Mouse (Mus musculus): ENCODE results near the gene Crybg1. TPM values are rescaled to one million over a fixed set of nuclear protein-coding genes. Genes with fewer than 3 reads are reported as not detected.

Crybg1 gene
- polyA plus RNA-seq, 1 experiment from 2014 or later = 0.14 TPM

- WGBS = 91% methylated on average over 6 of the region's 6 CpGs
- Histone ChIP-seq H3K4me3 (ENCODE audit: low read depth, low read length) (no peak overlapping the region), H3K4me2 (ENCODE audit: low read length) (no peak overlapping the region), H3K27me3 (ENCODE audit: control insufficient read depth, insufficient read depth, low read depth, low read length) (no peaks in the 10 kb centered on the region), H3K27ac (ENCODE audit: low read length) (no peak overlapping the region), H3K9me3 (replicated peaks; ENCODE audit: control insufficient read depth, low read length, poor library complexity, severe bottlenecking) (no peaks in the 10 kb centered on the region), H3K9ac (ENCODE audit: low read depth, low read length) (no peak overlapping the region), H3K36me3 (ENCODE audit: control insufficient read depth, insufficient read depth, low read length) (no peaks in the 10 kb centered on the region), H3K4me1 (ENCODE audit: control insufficient read depth, insufficient read depth, low read length) (no peaks in the 10 kb centered on the region)
- no peak for ATAC-seq
These were observed 82.7 kb downstream of the Crybg1 start for GRCm38 (mm10) chr10:44065848-44066360.

- Histone ChIP-seq H3K4me1 (ENCODE audit: control insufficient read depth, insufficient read depth, low read length) (no peaks in the 10 kb centered on the region), H3K9ac (ENCODE audit: low read depth, low read length) (no peak overlapping the region), H3K36me3 (ENCODE audit: control insufficient read depth, insufficient read depth, low read length) (no peaks in the 10 kb centered on the region), H3K27me3 (ENCODE audit: control insufficient read depth, insufficient read depth, low read depth, low read length) (no peaks in the 10 kb centered on the region), H3K27ac (ENCODE audit: low read length) (no peak overlapping the region), H3K9me3 (replicated peaks; ENCODE audit: control insufficient read depth, low read length, poor library complexity, severe bottlenecking) (no peaks in the 10 kb centered on the region), H3K4me3 (ENCODE audit: low read depth, low read length) (no peak overlapping the region), H3K4me2 (ENCODE audit: low read length) (no peak overlapping the region)
- 89% methylated on average over 4 of the region's 4 CpGs for WGBS
- ATAC-seq = no peak
These were observed 85.7 kb downstream of the Crybg1 start for GRCm38 (mm10) chr10:44062981-44063380.

GRCm38 (mm10) chr10:44050913-44051312, 97.7 kb downstream of the Crybg1 start:
- Histone ChIP-seq H3K4me1 (ENCODE audit: control insufficient read depth, insufficient read depth, low read length) (no peaks in the 10 kb centered on the region), H3K27me3 (ENCODE audit: control insufficient read depth, insufficient read depth, low read depth, low read length) (no peaks in the 10 kb centered on the region), H3K36me3 (ENCODE audit: control insufficient read depth, insufficient read depth, low read length) (no peaks in the 10 kb centered on the region), H3K9me3 (replicated peaks; ENCODE audit: control insufficient read depth, low read length, poor library complexity, severe bottlenecking) (no peaks in the 10 kb centered on the region), H3K4me3 (ENCODE audit: low read depth, low read length) (no peak overlapping the region), H3K9ac (ENCODE audit: low read depth, low read length) (no peak overlapping the region), H3K27ac (ENCODE audit: low read length) (no peak overlapping the region), H3K4me2 (ENCODE audit: low read length) (no peak overlapping the region)
- ATAC-seq = no peak
- WGBS = 77% methylated on average over 6 of the region's 6 CpGs

GRCm38 (mm10) chr10:44044727-44045126, 103.9 kb downstream of the Crybg1 start:
- Histone ChIP-seq H3K27me3 (ENCODE audit: control insufficient read depth, insufficient read depth, low read depth, low read length) (no peaks in the 10 kb centered on the region), H3K4me2 (ENCODE audit: low read length) (no peak overlapping the region), H3K4me3 (ENCODE audit: low read depth, low read length) (no peak overlapping the region), H3K9ac (ENCODE audit: low read depth, low read length) (no peak overlapping the region), H3K9me3 (replicated peaks; ENCODE audit: control insufficient read depth, low read length, poor library complexity, severe bottlenecking) (no peaks in the 10 kb centered on the region), H3K27ac (ENCODE audit: low read length) (no peak overlapping the region), H3K4me1 (ENCODE audit: control insufficient read depth, insufficient read depth, low read length) (no peaks in the 10 kb centered on the region), H3K36me3 (ENCODE audit: control insufficient read depth, insufficient read depth, low read length) (no peaks in the 10 kb centered on the region)
- 72% methylated on average over 4 of the region's 4 CpGs for WGBS
- no peak for ATAC-seq

- Histone ChIP-seq H3K36me3 (ENCODE audit: control insufficient read depth, insufficient read depth, low read length) (no peaks in the 10 kb centered on the region), H3K27ac (ENCODE audit: low read length) (no peak overlapping the region), H3K4me1 (ENCODE audit: control insufficient read depth, insufficient read depth, low read length) (no peaks in the 10 kb centered on the region), H3K27me3 (ENCODE audit: control insufficient read depth, insufficient read depth, low read depth, low read length) (no peaks in the 10 kb centered on the region), H3K4me3 (ENCODE audit: low read depth, low read length) (no peak overlapping the region), H3K9me3 (replicated peaks; ENCODE audit: control insufficient read depth, low read length, poor library complexity, severe bottlenecking) (no peaks in the 10 kb centered on the region), H3K9ac (ENCODE audit: low read depth, low read length) (no peak overlapping the region), H3K4me2 (ENCODE audit: low read length) (no peak overlapping the region)
- no peak for ATAC-seq
- 81% methylated on average over 7 of the region's 7 CpGs for WGBS
These were observed 105.0 kb downstream of the Crybg1 start for GRCm38 (mm10) chr10:44043630-44044029.

GRCm38 (mm10) chr10:44039185-44039584, 109.5 kb downstream of the Crybg1 start:
- H3K4me2 ChIP-seq (ENCODE audit: low read length) = no peak overlapping the region
- ATAC-seq = no peak
- no peaks in the 10 kb centered on the region for H3K4me1 ChIP-seq (ENCODE audit: control insufficient read depth, insufficient read depth, low read length)
- H3K27ac ChIP-seq (ENCODE audit: low read length) = no peak overlapping the region
- H3K36me3 ChIP-seq (ENCODE audit: control insufficient read depth, insufficient read depth, low read length) = no peaks in the 10 kb centered on the region
- H3K4me3 ChIP-seq (ENCODE audit: low read depth, low read length) = no peak overlapping the region
- WGBS = 84% methylated on average over 2 of the region's 2 CpGs
- H3K9ac ChIP-seq (ENCODE audit: low read depth, low read length) = no peak overlapping the region
- H3K9me3 ChIP-seq (replicated peaks; ENCODE audit: control insufficient read depth, low read length, poor library complexity, severe bottlenecking) = no peaks in the 10 kb centered on the region
- no peaks in the 10 kb centered on the region for H3K27me3 ChIP-seq (ENCODE audit: control insufficient read depth, insufficient read depth, low read depth, low read length)

GRCm38 (mm10) chr10:44037918-44038544, 110.6 kb downstream of the Crybg1 start:
- no peak overlapping the region for H3K4me3 ChIP-seq (ENCODE audit: low read depth, low read length)
- 58% methylated on average over 11 of the region's 11 CpGs for WGBS
- H3K27ac ChIP-seq (ENCODE audit: low read length) = no peak overlapping the region
- no peak overlapping the region for H3K4me2 ChIP-seq (ENCODE audit: low read length)
- H3K9me3 ChIP-seq (replicated peaks; ENCODE audit: control insufficient read depth, low read length, poor library complexity, severe bottlenecking) = no peaks in the 10 kb centered on the region
- no peaks in the 10 kb centered on the region for H3K36me3 ChIP-seq (ENCODE audit: control insufficient read depth, insufficient read depth, low read length)
- H3K4me1 ChIP-seq (ENCODE audit: control insufficient read depth, insufficient read depth, low read length) = no peaks in the 10 kb centered on the region
- no peak overlapping the region for H3K9ac ChIP-seq (ENCODE audit: low read depth, low read length)
- no peaks in the 10 kb centered on the region for H3K27me3 ChIP-seq (ENCODE audit: control insufficient read depth, insufficient read depth, low read depth, low read length)
- ATAC-seq = no peak

- no peaks in the 10 kb centered on the region for H3K9me3 ChIP-seq (replicated peaks; ENCODE audit: control insufficient read depth, low read length, poor library complexity, severe bottlenecking)
- no peaks in the 10 kb centered on the region for H3K36me3 ChIP-seq (ENCODE audit: control insufficient read depth, insufficient read depth, low read length)
- 88% methylated on average over 3 of the region's 3 CpGs for WGBS
- H3K27me3 ChIP-seq (ENCODE audit: control insufficient read depth, insufficient read depth, low read depth, low read length) = no peaks in the 10 kb centered on the region
- no peak overlapping the region for H3K9ac ChIP-seq (ENCODE audit: low read depth, low read length)
- no peak for ATAC-seq
- H3K4me2 ChIP-seq (ENCODE audit: low read length) = no peak overlapping the region
- H3K4me1 ChIP-seq (ENCODE audit: control insufficient read depth, insufficient read depth, low read length) = no peaks in the 10 kb centered on the region
- no peak overlapping the region for H3K27ac ChIP-seq (ENCODE audit: low read length)
- no peak overlapping the region for H3K4me3 ChIP-seq (ENCODE audit: low read depth, low read length)
These were observed 119.1 kb downstream of the Crybg1 start for GRCm38 (mm10) chr10:44029566-44029965.

GRCm38 (mm10) chr10:44027226-44027625, 121.4 kb downstream of the Crybg1 start:
- Histone ChIP-seq H3K36me3 (ENCODE audit: control insufficient read depth, insufficient read depth, low read length) (no peaks in the 10 kb centered on the region), H3K27me3 (ENCODE audit: control insufficient read depth, insufficient read depth, low read depth, low read length) (no peaks in the 10 kb centered on the region), H3K4me1 (ENCODE audit: control insufficient read depth, insufficient read depth, low read length) (no peaks in the 10 kb centered on the region), H3K9me3 (replicated peaks; ENCODE audit: control insufficient read depth, low read length, poor library complexity, severe bottlenecking) (no peaks in the 10 kb centered on the region), H3K4me3 (ENCODE audit: low read depth, low read length) (no peak overlapping the region), H3K9ac (ENCODE audit: low read depth, low read length) (no peak overlapping the region), H3K4me2 (ENCODE audit: low read length) (no peak overlapping the region), H3K27ac (ENCODE audit: low read length) (no peak overlapping the region)
- no peak for ATAC-seq
- WGBS = 62% methylated on average over 1 of the region's 1 CpGs

Measured in midbrain, embryonic 16.5 days (tissue).